Mouse (Mus musculus): ENCODE results near the gene Calr3.

Gene Calr3

DNA sequence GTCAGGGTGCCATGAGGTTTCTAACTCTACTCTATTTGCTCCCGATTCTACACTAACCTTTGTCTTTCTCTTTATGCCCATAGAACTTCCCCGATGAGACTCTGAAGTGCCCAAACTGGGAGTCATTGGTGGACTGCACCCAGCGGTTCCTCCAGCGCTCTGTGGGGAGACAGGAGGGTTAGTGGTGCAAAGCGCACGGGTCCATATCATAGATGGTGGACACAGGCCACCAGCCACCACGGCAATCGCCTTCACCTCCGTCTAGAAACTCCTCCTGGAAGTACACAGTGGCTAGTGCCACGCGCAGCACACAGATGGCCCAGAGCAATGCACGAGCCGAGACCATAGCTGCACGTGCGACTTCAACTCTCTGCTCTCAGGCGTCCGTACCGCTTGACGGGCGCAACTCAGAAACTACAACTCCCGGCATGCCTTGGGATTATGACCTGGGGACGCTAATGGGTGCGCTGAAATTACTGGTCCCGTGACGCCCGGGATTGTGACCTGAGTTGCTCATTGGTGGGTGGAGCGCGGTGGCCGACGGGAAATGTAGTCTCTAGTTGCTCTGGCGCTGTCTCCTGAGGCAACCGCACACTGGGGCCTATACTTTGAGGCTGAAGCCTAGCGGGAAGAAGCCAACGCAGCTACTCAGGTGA lies at the start of gene Calr3, which contains the start of gene 1700030K09Rik:
Gene Calr3, minus strand, starts transcription at position 533 of the 656 bp plus-strand sequence.
Gene 1700030K09Rik, plus strand, starts transcription at position 543 of the 656 bp plus-strand sequence.
- DNase-seq: peak; percentile 98 to 99

DNA sequence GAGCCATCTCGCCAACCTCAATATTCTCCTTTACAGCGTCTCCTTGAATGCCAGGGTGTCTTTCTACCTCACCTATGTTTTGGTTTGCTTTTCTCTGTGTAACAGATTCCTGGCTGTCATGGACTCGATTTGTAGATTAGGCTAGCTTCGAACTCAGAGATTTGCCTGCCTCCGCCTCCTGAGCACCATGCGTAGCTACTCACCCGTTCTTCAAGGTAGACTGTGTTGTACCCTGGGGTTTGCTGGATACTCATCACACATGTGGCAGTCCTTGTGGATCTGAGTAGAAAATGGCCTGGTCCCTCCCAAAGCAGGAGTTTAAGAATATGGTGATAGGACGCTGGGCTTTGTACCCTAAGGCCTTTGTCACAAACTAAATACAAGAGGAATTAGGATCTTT lies 49.7 kb upstream of the Calr3 start:
- no peak for DNase-seq

- peak; percentile 99 to 100 for DNase-seq
Observed at GRCm38 (mm10) chr8:72492622-72493081, 49.0 kb upstream of the Calr3 start.

- DNase-seq: peak in 1 of 2 experiments; percentile 53
Observed at GRCm38 (mm10) chr8:72491680-72492621, 48.3 kb upstream of the Calr3 start, which contains the start of gene Slc35e1. TSS of gene Slc35e1 (minus strand) at chr8:72492614.

GRCm38 (mm10) chr8:72491017-72491416 lies 47.3 kb upstream of the Calr3 start:
- DNase-seq: peak in 1 of 2 experiments; percentile 50

DNA sequence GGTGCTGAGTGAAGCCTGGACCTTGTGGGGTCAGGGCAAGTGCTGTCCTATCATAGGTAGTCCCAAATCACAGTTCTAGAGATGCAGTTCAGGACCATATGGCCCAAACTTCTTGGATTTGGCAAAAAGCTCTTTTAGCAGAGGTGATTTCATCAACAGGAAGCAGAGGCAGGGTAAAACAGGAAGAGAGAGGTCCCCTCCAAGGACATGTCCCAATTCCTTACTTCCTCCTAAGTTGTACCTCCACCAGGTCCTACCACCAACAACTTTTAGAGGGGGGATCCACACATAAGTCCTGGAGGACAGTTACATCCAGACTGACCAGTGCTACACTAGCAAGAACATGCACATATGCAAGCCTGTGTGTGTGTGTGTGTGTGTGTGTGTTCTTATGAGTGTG lies 43.3 kb upstream of the Calr3 start:
- no peak for DNase-seq

- DNase-seq: peak in 1 of 2 experiments; percentile 41
Observed at GRCm38 (mm10) chr8:72485456-72486199, 42.0 kb upstream of the Calr3 start.

GRCm38 (mm10) chr8:72474826-72475546 lies 31.3 kb upstream of the Calr3 start, which contains the start of gene Cherp:
TSS of gene Cherp (minus strand) at chr8:72475226.
- peak; percentile 96 to 97 for DNase-seq

DNA sequence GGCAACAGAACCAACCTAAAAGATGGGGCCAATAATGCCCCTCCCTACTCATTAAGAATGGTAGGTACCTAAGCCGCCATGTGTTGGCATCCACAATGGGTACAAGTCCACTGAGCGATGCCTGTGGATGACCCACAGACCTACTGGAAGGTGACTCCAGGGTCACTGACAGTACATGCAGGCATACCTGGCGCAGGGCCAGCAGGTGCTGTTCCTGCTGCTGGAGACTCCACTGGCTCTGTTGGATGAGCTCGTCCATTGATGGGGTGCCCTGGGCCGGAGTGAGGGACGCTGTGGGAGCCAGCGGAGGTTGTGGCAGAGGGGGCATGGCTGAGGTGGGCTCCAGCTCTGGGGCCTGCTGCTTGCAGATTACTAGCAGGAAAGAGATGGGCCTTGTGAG lies 27.0 kb upstream of the Calr3 start:
- DNase-seq: peak in 1 of 2 experiments; percentile 46

- DNase-seq: no peak
Observed at GRCm38 (mm10) chr8:72469984-72470383, 26.3 kb upstream of the Calr3 start.

DNA sequence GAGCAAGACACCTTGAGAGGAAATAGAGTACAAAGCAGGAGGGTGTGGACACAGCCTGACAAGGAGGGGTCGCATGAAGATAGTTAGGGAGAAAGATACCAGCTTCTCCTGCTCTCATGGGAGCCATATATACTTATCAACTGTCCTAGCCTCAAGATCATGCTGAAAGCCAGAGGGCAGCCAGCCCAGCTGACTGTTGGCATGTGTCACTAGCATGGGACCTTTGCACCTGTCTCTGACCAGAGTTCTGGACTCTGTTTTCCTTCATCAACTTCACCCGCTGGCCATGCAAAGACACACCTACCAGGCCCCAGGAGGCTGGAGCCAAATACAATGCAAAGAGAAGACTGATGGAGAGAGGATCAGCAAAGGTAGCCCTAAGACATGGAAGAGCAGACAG lies 25.6 kb upstream of the Calr3 start:
- DNase-seq: no peak

GRCm38 (mm10) chr8:72464211-72464610 lies 20.5 kb upstream of the Calr3 start:
- no peak for DNase-seq

GRCm38 (mm10) chr8:72459881-72460533 lies 16.3 kb upstream of the Calr3 start:
- DNase-seq: no peak

DNA sequence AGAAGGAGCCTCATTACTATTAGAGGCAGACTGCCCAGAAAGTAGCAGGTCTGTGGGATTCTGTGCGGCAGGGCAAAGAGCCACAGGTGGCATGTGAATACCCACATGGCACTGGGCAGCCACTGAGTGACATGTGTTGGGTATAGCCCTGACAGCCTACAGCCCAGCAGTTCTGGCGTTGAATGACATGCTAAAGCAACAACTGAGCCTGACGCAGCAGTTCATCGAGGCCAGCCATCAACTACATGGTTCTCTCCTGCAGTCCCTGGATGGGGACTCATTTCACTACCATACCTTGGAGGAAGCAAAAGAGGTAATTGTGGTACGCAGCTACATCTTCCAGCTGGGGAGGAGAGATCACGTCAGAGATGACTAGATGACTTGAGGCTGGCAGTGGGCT lies 14.8 kb upstream of the Calr3 start:
- no peak for DNase-seq

GRCm38 (mm10) chr8:72457806-72458205 lies 14.1 kb upstream of the Calr3 start:
- DNase-seq: no peak

DNA sequence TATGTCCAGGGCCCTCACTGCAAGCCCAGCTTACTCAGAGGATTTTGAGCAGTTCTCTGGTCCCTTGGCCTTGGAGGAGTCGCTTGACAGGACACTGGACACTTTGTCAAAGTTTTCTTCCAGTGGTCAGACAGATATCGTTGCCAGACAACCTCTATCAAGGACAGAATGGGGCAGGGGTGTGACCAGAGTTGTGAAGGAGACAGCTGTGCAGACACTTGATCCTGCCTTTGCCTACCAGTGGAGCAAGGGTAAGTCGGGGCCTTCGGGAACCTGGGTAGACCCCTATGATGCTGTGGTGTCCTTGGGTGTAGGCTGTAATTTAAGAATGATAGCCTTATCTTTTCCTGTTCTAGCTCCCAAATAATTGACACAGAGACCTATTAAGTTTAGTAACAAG lies 11.6 kb upstream of the Calr3 start:
- no peak for DNase-seq

DNA sequence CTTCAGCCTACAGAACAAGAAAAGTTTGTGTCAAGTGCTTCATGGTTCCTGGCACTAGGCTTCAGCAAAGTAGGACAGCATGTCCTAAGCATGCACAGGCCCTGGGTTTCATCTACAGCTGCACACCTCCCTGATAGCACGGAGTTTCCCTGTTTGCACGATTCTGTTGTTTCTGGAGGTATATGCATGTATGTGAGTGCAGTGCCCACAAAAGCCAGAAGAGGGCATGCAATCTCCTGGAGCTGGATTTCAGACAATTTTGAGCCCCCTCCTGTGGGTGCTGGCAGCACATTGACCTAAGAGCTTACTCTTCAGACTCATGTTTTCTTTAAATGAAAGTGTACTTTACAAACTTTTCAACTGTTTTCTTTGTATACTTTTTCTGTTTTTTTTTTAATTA lies 10.2 kb upstream of the Calr3 start:
- DNase-seq: no peak

- DNase-seq: no peak
Observed at GRCm38 (mm10) chr8:72451516-72451915, 7.8 kb upstream of the Calr3 start.

DNA sequence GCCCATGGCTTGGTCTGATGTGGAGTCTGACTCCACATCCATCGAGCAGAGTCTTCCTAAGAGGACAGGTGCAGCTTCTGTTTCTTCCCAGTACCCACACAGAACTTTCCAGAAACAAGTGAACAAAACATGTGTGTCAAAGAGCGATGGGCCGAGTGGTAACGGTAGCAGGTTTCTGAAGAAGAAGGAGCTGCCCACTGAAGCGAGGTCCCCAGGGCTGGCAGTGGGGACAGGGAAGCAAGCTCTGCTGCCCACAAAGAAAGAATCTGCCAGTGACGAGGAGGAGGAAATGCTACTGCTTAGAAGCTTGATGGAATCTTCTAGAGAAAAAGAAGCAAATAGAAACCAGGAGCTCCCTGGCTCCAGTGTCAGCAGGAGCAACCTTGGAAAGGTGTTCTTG lies 1.4 kb upstream of the Calr3 start:
- DNase-seq: no peak

GRCm38 (mm10) chr8:72443994-72444350 lies 302 bp upstream of the Calr3 start:
- DNase-seq: no peak

- no peak for DNase-seq
Observed at GRCm38 (mm10) chr8:72438248-72439015, 5.2 kb downstream of the Calr3 start.
